15 mouse cellular contexts compared by ENCODE assay signal in the genomic region with DNA sequence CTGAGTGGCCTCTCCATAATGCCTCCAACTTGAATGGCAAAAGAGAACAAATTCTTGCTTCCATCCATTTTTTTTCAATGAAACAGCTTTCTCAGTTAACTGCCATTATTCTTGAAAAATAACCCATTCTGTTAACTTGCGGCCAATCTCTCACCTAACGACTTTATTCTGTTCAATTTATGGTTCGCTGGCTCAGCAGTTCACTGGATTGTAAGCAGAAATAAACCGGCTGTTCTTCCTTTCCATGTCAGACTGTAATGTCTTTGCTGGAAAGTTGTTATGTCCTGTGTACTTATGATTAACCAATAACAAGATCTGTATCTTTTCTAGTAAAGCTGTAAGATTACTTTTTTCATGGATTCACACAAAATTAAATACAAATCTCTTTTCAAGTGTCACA.
"Had no signal": no experiment of that assay in that cellular context is flagged by ENCODE, and none has a peak within 500 bp of the region (broad histone marks: within the 10 kb centered on the region; RNA-seq: fewer than 3 reads in every experiment).

No protein-coding gene starts in this region.

- H3K36me3 ChIP-seq: neural tube, embryonic 15.5 days; stomach, embryonic 15.5 days had no signal

- H3K27ac ChIP-seq: neural tube, embryonic 15.5 days; stomach, embryonic 15.5 days; stomach, postnatal 0 days had no signal

- H3K4me3 ChIP-seq: neural tube, embryonic 15.5 days; stomach, embryonic 15.5 days had no signal

- H3K4me2 ChIP-seq: neural tube, embryonic 15.5 days; stomach, embryonic 15.5 days had no signal

- H3K9ac ChIP-seq: neural tube, embryonic 15.5 days; stomach, embryonic 15.5 days had no signal

- H3K9me3 ChIP-seq: neural tube, embryonic 15.5 days; stomach, embryonic 15.5 days had no signal

- H3K4me1 ChIP-seq: neural tube, embryonic 15.5 days; stomach, embryonic 15.5 days had no signal

- DNase-seq: retina, postnatal 1 day; right cerebral cortex, adult 18-20 months; right cerebral cortex, postnatal 14 days; right cerebral cortex, postnatal 25 days; right cerebral cortex, postnatal 4 days; spleen, adult 18-20 months; thymus, adult 18-20 months; thymus, adult 2 months; thymus, postnatal 14 days; thymus, postnatal 25 days; thymus, postnatal 36 days; thymus, postnatal 4 days had no signal

- H3K27me3 ChIP-seq: neural tube, embryonic 15.5 days; stomach, embryonic 15.5 days had no signal
